Mouse (Mus musculus) midbrain, embryonic 11.5 days (tissue): ENCODE results near the gene 1700028J19Rik. TPM values are rescaled to one million over a fixed set of nuclear protein-coding genes. Genes with fewer than 3 reads are reported as not detected.

Experiments used
- ATAC-seq: fragments of 200-750 bp; cut with Nextera tagmentation; 2 replicates; pipeline ENCODE4 v1.8.0; 2017; ENCODE audit warnings: moderate TSS enrichment, moderate library complexity; ENCODE audit not compliant: low FRiP score
- DNase-seq: peaks from one replicate; pipeline ENCODE4 v3.0.0; 2015; ENCODE audit warnings: low spot score; ENCODE audit errors: missing footprints
- H3K27ac ChIP-seq: fragments of 300-500 bp; sonication (generic); 2 replicates; pipeline ENCODE4 v1.5.1; 2014; ENCODE audit warnings: low read depth, low read length
- H3K27me3 ChIP-seq: fragments of 300-500 bp; sonication (generic); 2 replicates; pipeline ENCODE4 v1.6.1; 2014; ENCODE audit warnings: mild to moderate bottlenecking, low read length, moderate library complexity, mixed read lengths; ENCODE audit not compliant: control insufficient read depth, insufficient read depth
- H3K36me3 ChIP-seq: fragments of 300-500 bp; sonication (generic); 2 replicates; pipeline ENCODE4 v1.6.1; 2014; ENCODE audit warnings: mild to moderate bottlenecking, low read length, moderate library complexity, mixed read lengths; ENCODE audit not compliant: control insufficient read depth, insufficient read depth
- H3K4me1 ChIP-seq: fragments of 300-500 bp; sonication (generic); 2 replicates; pipeline ENCODE4 v1.6.1; 2014; ENCODE audit warnings: low read length; ENCODE audit not compliant: control insufficient read depth, insufficient read depth
- H3K4me2 ChIP-seq: fragments of 300-500 bp; sonication (generic); 2 replicates; pipeline ENCODE4 v1.6.1; 2014; ENCODE audit warnings: mild to moderate bottlenecking, moderate library complexity
- H3K4me3 ChIP-seq: fragments of 300-500 bp; sonication (generic); 2 replicates; pipeline ENCODE4 v1.5.1; 2014; ENCODE audit warnings: low read depth, low read length
- H3K9ac ChIP-seq: fragments of 300-500 bp; sonication (generic); 2 replicates; pipeline ENCODE4 v1.6.1; 2014; ENCODE audit warnings: low read length
- H3K9me3 ChIP-seq: fragments of 300-500 bp; sonication (generic); 2 replicates; pipeline ENCODE4 v1.6.1; 2016; ENCODE audit warnings: low read length; ENCODE audit not compliant: control insufficient read depth
- WGBS: fragments of 180-500 bp; shearing (Covaris S2); extraction: QIAGEN DNeasy Blood & Tissue Kit; methylation state at CpG from one replicate; pipeline ENCODE4 v1.1.7; 2014; 5-methylcytosine and 5-hydroxymethylcytosine counted together
- polyA plus RNA-seq: library from polyadenylated mRNA; unstranded; fragments of >200 nt; fragmentation: Nextera tagmentation; extraction: Ambion mirVana; gene quantifications from 2 replicates; pipeline ENCODE4 v1.2.1, GENCODE M21; 2014

The 1700028J19Rik gene
- polyA plus RNA-seq, 1 experiment from 2014 or later = 1.4 TPM

- no peak overlapping the region for H3K9ac ChIP-seq
- no peak for ATAC-seq
- DNase-seq = peak; percentile 31
- 77% methylated on average over 3 of the region's 3 CpGs for WGBS
- no peaks in the 10 kb centered on the region for H3K36me3 ChIP-seq
- no peak overlapping the region for H3K4me3 ChIP-seq
- H3K27me3 ChIP-seq = peaks cover 4% of the 10 kb centered on the region; the same call in 1 of the 2 replicates
- no peak overlapping the region for H3K4me2 ChIP-seq
- H3K4me1 ChIP-seq = no peaks in the 10 kb centered on the region
- no peak overlapping the region for H3K27ac ChIP-seq
- no peaks in the 10 kb centered on the region for H3K9me3 ChIP-seq
Observed at GRCm38 (mm10) chr7:44275546-44275945, 29.1 kb upstream of the 1700028J19Rik start.

- no peak overlapping the region for H3K4me2 ChIP-seq
- peaks cover 4% of the 10 kb centered on the region; the same call in 1 of the 2 replicates for H3K27me3 ChIP-seq
- H3K9me3 ChIP-seq = no peaks in the 10 kb centered on the region
- WGBS = 54% methylated on average over 11 of the region's 11 CpGs
- DNase-seq = peak; percentile 33
- no peak overlapping the region for H3K9ac ChIP-seq
- H3K36me3 ChIP-seq = no peaks in the 10 kb centered on the region
- ATAC-seq = no peak
- no peak overlapping the region for H3K4me3 ChIP-seq
- H3K27ac ChIP-seq = no peak overlapping the region
- H3K4me1 ChIP-seq = no peaks in the 10 kb centered on the region
Observed at GRCm38 (mm10) chr7:44274096-44274495, 27.6 kb upstream of the 1700028J19Rik start.

- DNase-seq (peak; percentile 62), ATAC-seq (no peak)
- Histone ChIP-seq H3K4me2 (no peak overlapping the region), H3K9ac (no peak overlapping the region), H3K27me3 (peaks cover 4% of the 10 kb centered on the region; the same call in 1 of the 2 replicates), H3K4me3 (no peak overlapping the region), H3K36me3 (no peaks in the 10 kb centered on the region), H3K9me3 (no peaks in the 10 kb centered on the region), H3K4me1 (no peaks in the 10 kb centered on the region), H3K27ac (no peak overlapping the region)
- WGBS = 64% methylated on average over 7 of the region's 7 CpGs
Observed at GRCm38 (mm10) chr7:44273446-44273845, 27.0 kb upstream of the 1700028J19Rik start.

GRCm38 (mm10) chr7:44272546-44272945 lies 26.1 kb upstream of the 1700028J19Rik start:
- no peaks in the 10 kb centered on the region for H3K9me3 ChIP-seq
- no peak overlapping the region for H3K4me3 ChIP-seq
- no peaks in the 10 kb centered on the region for H3K4me1 ChIP-seq
- H3K9ac ChIP-seq = no peak overlapping the region
- no peak overlapping the region for H3K27ac ChIP-seq
- ATAC-seq (no peak), DNase-seq (peak; percentile 45)
- 86% methylated on average over 7 of the region's 7 CpGs for WGBS
- H3K4me2 ChIP-seq = no peak overlapping the region
- no peaks in the 10 kb centered on the region for H3K36me3 ChIP-seq
- peaks cover 4% of the 10 kb centered on the region; the same call in 1 of the 2 replicates for H3K27me3 ChIP-seq

- no peaks in the 10 kb centered on the region for H3K36me3 ChIP-seq
- ATAC-seq = no peak
- 66% methylated on average over 2 of the region's 2 CpGs for WGBS
- peaks cover 4% of the 10 kb centered on the region; the same call in 1 of the 2 replicates for H3K27me3 ChIP-seq
- H3K9me3 ChIP-seq = no peaks in the 10 kb centered on the region
- H3K27ac ChIP-seq = no peak overlapping the region
- no peak overlapping the region for H3K4me2 ChIP-seq
- H3K4me1 ChIP-seq = no peaks in the 10 kb centered on the region
- no peak overlapping the region for H3K4me3 ChIP-seq
- no peak overlapping the region for H3K9ac ChIP-seq
- DNase-seq = peak; percentile 75
Observed at GRCm38 (mm10) chr7:44271309-44271708, 24.8 kb upstream of the 1700028J19Rik start.

GRCm38 (mm10) chr7:44269397-44269796 lies 22.9 kb upstream of the 1700028J19Rik start:
- no peak overlapping the region for H3K4me3 ChIP-seq
- DNase-seq (no peak), ATAC-seq (no peak)
- peaks cover 4% of the 10 kb centered on the region; the same call in 1 of the 2 replicates for H3K27me3 ChIP-seq
- no peak overlapping the region for H3K27ac ChIP-seq
- 85% methylated on average over 2 of the region's 2 CpGs for WGBS
- no peaks in the 10 kb centered on the region for H3K36me3 ChIP-seq
- no peaks in the 10 kb centered on the region for H3K9me3 ChIP-seq
- H3K9ac ChIP-seq = no peak overlapping the region
- no peaks in the 10 kb centered on the region for H3K4me1 ChIP-seq
- no peak overlapping the region for H3K4me2 ChIP-seq

GRCm38 (mm10) chr7:44268117-44268516 lies 21.6 kb upstream of the 1700028J19Rik start:
- Histone ChIP-seq H3K9me3 (no peaks in the 10 kb centered on the region), H3K27ac (no peak overlapping the region), H3K4me1 (peaks cover 2% of the 10 kb centered on the region), H3K36me3 (no peaks in the 10 kb centered on the region), H3K27me3 (no peaks in the 10 kb centered on the region), H3K4me3 (no peak overlapping the region), H3K4me2 (no peak overlapping the region), H3K9ac (no peak overlapping the region)
- WGBS = 82% methylated on average over 11 of the region's 11 CpGs
- peak; percentile 57 for DNase-seq
- no peak for ATAC-seq

GRCm38 (mm10) chr7:44262791-44263643 lies 16.5 kb upstream of the 1700028J19Rik start:
- peak overlapping the region; percentile 41 for H3K4me2 ChIP-seq
- H3K27ac ChIP-seq = no peak overlapping the region
- H3K9ac ChIP-seq = peak overlapping the region; percentile 39; the same call in 1 of the 2 replicates
- H3K36me3 ChIP-seq = no peaks in the 10 kb centered on the region
- H3K4me3 ChIP-seq = peak overlapping the region; percentile 13; the same call in 1 of the 2 replicates
- ATAC-seq (peak; percentile 82), DNase-seq (peak; percentile 100)
- WGBS = 2% methylated on average over 34 of the region's 34 CpGs
- H3K4me1 ChIP-seq = peaks cover 4% of the 10 kb centered on the region
- H3K27me3 ChIP-seq = no peaks in the 10 kb centered on the region
- no peaks in the 10 kb centered on the region for H3K9me3 ChIP-seq

- Histone ChIP-seq H3K9ac (no peak within 1 kb of the TSS), H3K4me1 (peaks cover 4% of the 10 kb centered on the region), H3K9me3 (no peaks in the 10 kb centered on the region), H3K4me3 (no peak within 1 kb of the TSS), H3K36me3 (no peaks in the 10 kb centered on the region), H3K27ac (no peak within 1 kb of the TSS), H3K4me2 (no peak within 1 kb of the TSS), H3K27me3 (no peaks in the 10 kb centered on the region)
- ATAC-seq (no peak), DNase-seq (no peak)
- WGBS = 48% methylated on average over 5 of the region's 5 CpGs
Observed at GRCm38 (mm10) chr7:44261147-44261546, 14.7 kb upstream of the 1700028J19Rik start, which contains the start of gene Gm15517. Gene Gm15517 (plus strand): TSS chr7:44261447.
